Mouse (Mus musculus): ENCODE measurements around the gene Tmem246. TPM values are rescaled to one million over a fixed set of nuclear protein-coding genes. Genes with fewer than 3 reads are reported as not detected.

Tmem246 gene
- polyA plus RNA-seq, 1 experiment from 2014 or later = 12.0 TPM

DNA sequence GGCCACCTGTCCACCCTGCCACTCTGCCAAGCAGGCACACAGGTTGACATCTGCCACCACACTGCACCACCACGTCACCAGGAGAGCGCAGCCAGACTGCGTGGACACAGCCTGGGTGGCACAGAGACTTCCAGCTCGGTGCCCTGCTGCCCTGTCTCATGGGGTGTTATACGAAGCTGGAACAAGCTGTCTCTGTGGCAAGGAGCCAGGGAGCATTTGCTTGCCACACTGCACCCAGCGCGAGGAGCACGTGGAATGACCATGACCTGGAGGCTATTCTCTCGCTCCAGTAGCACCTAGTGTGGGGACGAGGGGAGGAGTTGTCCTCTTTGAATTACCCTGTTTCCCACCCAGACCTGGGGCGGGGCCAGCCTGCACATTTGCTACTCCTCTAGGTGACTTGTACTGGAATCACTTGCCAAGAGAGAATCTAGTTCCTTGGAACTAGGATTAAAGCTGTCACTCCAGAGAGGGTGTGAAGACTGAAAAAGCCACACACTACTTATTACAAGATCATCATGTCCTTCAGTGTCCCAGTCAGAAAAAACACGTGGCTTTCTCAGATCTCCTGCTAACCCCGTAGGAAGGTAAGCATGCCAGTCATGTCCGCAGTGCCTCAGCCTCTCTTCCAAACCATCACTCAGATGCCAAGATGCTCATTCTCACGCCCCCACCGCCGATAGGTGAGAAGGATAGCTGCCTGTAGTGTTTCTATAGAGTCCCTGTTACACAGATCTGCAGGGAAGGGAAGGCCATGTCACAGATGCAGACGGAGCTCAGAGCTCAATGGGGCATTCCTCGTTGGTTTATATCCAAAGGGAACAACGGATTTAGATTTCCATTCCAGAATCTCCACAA lies 37.5 kb downstream of the Tmem246 start:
- 78% methylated on average over 20 of the region's 20 CpGs for WGBS
- Histone ChIP-seq H3K27ac (replicated peaks) (no peak overlapping the region), H3K36me3 (replicated peaks) (no peaks in the 10 kb centered on the region), H3K4me1 (no peaks in the 10 kb centered on the region), H3K4me3 (no peak overlapping the region), H3K9me3 (no peaks in the 10 kb centered on the region), H3K27me3 (replicated peaks; ENCODE audit: low read depth, poor library complexity, severe bottlenecking) (no peaks in the 10 kb centered on the region)
- DNase-seq (ENCODE audit: low spot score) = no peak

DNA sequence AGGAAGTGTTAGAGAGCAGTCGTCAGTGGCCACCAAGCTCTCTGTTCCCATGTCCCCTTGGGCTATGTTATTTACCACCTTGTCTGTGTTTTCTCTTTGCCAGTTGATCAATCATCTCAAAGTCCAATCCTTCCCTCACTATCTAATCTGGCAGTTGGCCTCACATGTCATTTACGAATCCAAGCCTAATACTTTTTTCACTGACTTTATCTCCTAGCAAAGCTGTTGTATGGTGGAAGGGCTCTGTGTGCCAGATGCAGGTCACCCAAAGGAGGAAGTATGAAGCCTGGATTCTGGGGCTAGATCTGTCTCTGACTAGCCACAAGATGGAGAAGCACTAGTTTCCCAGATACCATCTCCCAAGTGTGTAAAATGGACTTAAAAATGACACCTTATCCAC lies 39.5 kb downstream of the Tmem246 start:
- 79% methylated on average over 2 of the region's 2 CpGs for WGBS
- no peaks in the 10 kb centered on the region for H3K27me3 ChIP-seq (replicated peaks; ENCODE audit: low read depth, poor library complexity, severe bottlenecking)
- H3K36me3 ChIP-seq (replicated peaks) = no peaks in the 10 kb centered on the region
- H3K4me1 ChIP-seq = no peaks in the 10 kb centered on the region
- no peak for DNase-seq (ENCODE audit: low spot score)
- H3K4me3 ChIP-seq = no peak overlapping the region
- H3K9me3 ChIP-seq = no peaks in the 10 kb centered on the region
- H3K27ac ChIP-seq (replicated peaks) = no peak overlapping the region

DNA sequence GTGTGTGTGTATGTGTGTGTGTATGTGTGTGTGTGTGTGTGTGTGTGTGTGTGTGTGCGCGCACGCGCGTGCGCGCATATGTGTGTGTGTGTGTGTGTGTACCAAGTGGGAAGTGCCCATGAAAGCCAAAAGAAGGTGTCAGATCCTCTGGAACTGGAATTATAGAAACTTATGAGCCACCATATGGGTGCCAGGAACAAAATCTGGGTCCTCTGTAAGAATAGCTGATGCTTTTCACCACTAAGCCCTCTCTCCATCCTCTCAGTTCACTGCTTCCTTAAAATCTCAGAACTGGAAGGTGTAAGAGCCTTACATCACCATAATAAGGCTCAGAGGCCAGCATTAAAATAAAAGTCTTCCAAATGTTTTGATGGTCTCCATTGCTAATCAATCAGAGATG lies 40.3 kb downstream of the Tmem246 start:
- Histone ChIP-seq H3K27me3 (replicated peaks; ENCODE audit: low read depth, poor library complexity, severe bottlenecking) (no peaks in the 10 kb centered on the region), H3K9me3 (no peaks in the 10 kb centered on the region), H3K27ac (replicated peaks) (no peak overlapping the region), H3K4me1 (no peaks in the 10 kb centered on the region), H3K4me3 (no peak overlapping the region), H3K36me3 (replicated peaks) (no peaks in the 10 kb centered on the region)
- no peak for DNase-seq (ENCODE audit: low spot score)
- 99% methylated on average over 7 of the region's 7 CpGs for WGBS

DNA sequence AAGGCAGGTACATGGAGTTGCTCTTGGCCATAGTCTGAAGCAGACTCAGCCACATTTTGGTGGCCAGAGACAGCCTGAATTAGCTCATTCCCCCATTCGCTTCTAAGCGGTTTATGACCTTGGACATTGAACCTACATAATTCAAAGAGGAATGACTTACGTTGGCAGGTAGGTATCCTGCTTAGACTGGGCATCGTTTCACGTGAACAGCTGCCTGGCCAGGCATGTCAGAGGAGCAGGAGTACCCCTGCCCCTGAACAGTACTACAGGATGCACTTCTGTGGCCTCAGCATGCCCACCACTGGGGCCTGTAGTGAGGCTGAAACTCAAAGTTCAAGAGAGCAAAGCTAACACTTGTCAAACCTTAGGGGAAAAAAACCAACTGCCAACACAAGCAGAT lies 44.3 kb downstream of the Tmem246 start:
- Histone ChIP-seq H3K27ac (replicated peaks) (no peak overlapping the region), H3K4me1 (no peaks in the 10 kb centered on the region), H3K9me3 (no peaks in the 10 kb centered on the region), H3K4me3 (no peak overlapping the region), H3K27me3 (replicated peaks; ENCODE audit: low read depth, poor library complexity, severe bottlenecking) (no peaks in the 10 kb centered on the region), H3K36me3 (replicated peaks) (no peaks in the 10 kb centered on the region)
- 91% methylated on average over 5 of the region's 5 CpGs for WGBS
- no peak for DNase-seq (ENCODE audit: low spot score)

DNA sequence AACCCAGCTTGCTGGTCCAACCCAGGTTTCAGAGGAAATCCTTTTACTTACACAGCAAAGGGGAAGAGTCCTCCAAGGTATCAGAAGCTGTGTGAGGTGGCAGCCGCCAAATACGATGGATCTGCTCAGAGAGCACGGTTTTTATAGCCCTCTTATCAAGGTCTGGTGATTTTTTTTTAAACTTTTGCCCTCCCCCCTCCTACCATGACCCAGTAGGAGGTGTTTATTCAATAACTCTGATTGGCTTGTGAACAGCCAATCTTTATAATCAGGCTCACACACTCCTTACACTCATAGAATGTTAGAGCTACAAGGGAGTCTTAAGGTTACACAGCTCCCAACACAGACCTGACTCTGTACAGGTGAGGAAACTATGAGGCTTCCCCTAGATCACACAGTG lies 48.3 kb downstream of the Tmem246 start, which contains the start of gene Aldob:
TSS of gene Aldob (minus strand) at position 164 of the 400 bp plus-strand sequence.
- no peaks in the 10 kb centered on the region for H3K9me3 ChIP-seq
- no peak within 1 kb of the TSS for H3K4me3 ChIP-seq
- WGBS = 73% methylated on average over 3 of the region's 3 CpGs
- no peak for DNase-seq (ENCODE audit: low spot score)
- H3K27ac ChIP-seq (replicated peaks) = no peak within 1 kb of the TSS
- no peaks in the 10 kb centered on the region for H3K36me3 ChIP-seq (replicated peaks)
- H3K4me1 ChIP-seq = no peaks in the 10 kb centered on the region
- no peaks in the 10 kb centered on the region for H3K27me3 ChIP-seq (replicated peaks; ENCODE audit: low read depth, poor library complexity, severe bottlenecking)

DNA sequence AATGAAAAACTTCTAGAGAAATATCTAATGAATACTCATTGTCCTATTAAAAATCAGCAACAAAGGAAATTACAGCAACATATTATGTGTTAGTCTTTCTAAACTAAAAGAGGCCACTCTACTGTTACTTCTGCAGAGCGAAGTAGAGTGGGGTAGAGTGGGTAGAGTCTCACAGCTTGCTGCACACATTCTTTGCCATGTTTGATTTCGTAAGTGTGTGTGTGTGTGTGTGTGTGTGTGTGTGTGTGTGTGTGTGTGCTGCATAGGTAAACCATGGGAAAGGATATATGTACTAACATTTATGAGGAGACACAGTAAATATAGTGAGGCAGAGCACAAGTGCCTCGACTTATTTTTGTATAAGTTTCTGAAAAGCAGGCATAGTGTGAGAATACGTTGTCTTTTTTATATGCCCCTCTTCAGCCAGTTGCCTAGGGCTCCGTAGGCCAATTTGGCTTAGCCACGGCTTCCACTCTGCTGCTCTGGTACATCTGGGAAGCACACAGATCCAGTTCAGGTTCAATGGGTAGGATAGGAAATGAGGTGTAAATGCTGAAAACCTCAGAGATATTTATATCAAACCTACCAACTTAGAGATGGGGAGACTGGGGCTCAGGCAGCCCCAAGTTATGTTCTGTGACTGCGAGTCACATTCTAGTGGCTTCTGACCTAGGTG lies 50.0 kb downstream of the Tmem246 start:
- 88% methylated on average over 7 of the region's 7 CpGs for WGBS
- Histone ChIP-seq H3K27me3 (replicated peaks; ENCODE audit: low read depth, poor library complexity, severe bottlenecking) (no peaks in the 10 kb centered on the region), H3K4me3 (no peak overlapping the region), H3K4me1 (no peaks in the 10 kb centered on the region), H3K27ac (replicated peaks) (no peak overlapping the region), H3K9me3 (no peaks in the 10 kb centered on the region), H3K36me3 (replicated peaks) (no peaks in the 10 kb centered on the region)
- DNase-seq (ENCODE audit: low spot score) = no peak

DNA sequence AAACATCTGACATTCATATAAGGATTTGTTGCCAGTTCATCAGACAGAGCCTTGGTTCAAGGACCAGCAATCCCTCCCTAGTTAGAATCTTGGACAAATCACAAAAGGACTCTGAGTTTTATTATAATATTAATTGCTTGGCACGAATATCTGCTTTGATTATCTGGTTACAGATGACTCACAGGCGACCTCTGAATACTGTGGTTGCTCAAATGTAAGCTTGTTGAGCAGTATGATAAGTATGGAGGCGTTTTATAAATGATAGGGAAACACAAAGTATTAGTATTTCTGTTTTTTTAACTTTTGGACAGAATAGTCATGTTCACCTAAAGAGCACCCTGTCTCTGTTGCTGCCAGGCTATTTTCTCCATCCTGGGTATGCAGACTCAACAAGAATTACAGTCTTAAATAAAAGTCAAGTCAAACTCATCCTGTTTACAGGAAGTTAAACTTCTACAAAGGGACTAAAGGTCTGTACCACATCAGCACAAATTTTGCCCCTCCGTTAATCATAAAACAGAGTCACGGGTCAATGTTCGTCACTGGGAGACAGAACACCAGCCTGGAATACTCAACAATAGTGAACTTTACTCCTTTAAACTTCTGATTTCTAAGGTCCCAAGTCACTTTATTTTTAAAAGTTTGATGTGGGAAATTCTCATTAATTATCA lies 50.7 kb downstream of the Tmem246 start:
- H3K9me3 ChIP-seq = no peaks in the 10 kb centered on the region
- no peak overlapping the region for H3K4me3 ChIP-seq
- DNase-seq (ENCODE audit: low spot score) = no peak
- no peaks in the 10 kb centered on the region for H3K27me3 ChIP-seq (replicated peaks; ENCODE audit: low read depth, poor library complexity, severe bottlenecking)
- no peak overlapping the region for H3K27ac ChIP-seq (replicated peaks)
- H3K36me3 ChIP-seq (replicated peaks) = no peaks in the 10 kb centered on the region
- WGBS = 78% methylated on average over 6 of the region's 6 CpGs
- H3K4me1 ChIP-seq = no peaks in the 10 kb centered on the region

DNA sequence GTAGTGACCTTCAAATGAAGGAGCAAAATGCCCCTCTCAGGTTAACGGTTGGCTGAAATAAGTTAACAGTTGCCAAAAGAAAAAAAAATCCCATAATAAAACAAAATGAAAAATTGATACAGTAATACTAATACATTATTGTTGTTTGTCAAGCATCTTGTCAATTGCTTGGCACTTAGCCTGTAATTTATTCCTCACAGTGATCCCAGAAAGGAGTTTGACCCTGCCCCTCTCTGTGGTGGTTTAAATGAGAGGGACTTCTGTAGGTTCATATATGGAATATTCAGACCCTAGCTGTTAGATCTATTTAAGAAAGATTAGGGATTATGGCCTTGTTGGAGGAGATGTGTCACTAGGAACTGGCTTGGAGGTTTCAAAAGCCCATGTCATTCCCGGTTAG lies 51.6 kb downstream of the Tmem246 start:
- Histone ChIP-seq H3K27me3 (replicated peaks; ENCODE audit: low read depth, poor library complexity, severe bottlenecking) (no peaks in the 10 kb centered on the region), H3K4me1 (no peaks in the 10 kb centered on the region), H3K9me3 (no peaks in the 10 kb centered on the region), H3K27ac (replicated peaks) (no peak overlapping the region), H3K4me3 (no peak overlapping the region), H3K36me3 (replicated peaks) (no peaks in the 10 kb centered on the region)
- 83% methylated on average over 2 of the region's 2 CpGs for WGBS
- no peak for DNase-seq (ENCODE audit: low spot score)

DNA sequence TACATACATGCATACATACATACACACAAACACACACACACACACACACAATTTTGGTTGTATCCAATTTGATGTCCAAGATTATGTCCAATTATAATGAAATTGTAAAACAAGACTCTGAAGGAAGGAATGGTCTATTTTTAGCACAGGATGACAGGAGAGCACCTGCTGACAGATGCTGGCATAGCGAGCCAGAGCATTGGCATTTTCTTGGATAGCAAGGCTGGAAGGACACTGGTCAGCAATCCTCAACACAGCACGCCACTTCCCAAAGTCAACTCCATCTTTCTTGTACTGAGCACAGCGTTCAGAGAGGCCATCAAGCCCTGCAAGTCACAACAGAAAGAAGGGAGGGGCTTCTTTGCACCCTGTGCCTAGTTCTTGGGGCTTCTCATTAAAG lies 56.7 kb downstream of the Tmem246 start:
- WGBS = 77% methylated on average over 3 of the region's 3 CpGs
- H3K4me3 ChIP-seq = no peak overlapping the region

DNA sequence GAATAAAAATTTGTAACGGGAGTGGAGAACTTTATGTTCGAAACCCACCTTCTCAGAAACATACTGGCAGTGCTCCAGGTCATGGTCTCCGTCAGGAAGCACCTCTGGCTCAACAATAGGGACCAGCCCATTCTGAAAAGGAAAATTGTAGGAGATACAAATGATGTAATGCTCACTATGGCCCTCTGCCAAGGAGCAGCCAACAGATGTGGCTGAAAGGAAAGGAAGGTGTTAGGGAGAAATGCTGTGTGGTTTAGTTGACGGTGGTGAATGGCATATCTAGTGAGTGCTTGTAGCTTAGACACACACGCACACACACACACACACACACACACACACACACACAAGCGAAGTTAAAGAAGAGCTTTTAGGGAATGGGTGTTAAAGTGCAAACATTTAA lies 58.0 kb downstream of the Tmem246 start:
- Histone ChIP-seq H3K4me1 (no peaks in the 10 kb centered on the region), H3K4me3 (no peak overlapping the region), H3K9me3 (no peaks in the 10 kb centered on the region), H3K36me3 (replicated peaks) (no peaks in the 10 kb centered on the region), H3K27ac (replicated peaks) (no peak overlapping the region), H3K27me3 (replicated peaks; ENCODE audit: low read depth, poor library complexity, severe bottlenecking) (no peaks in the 10 kb centered on the region)
- WGBS = 83% methylated on average over 6 of the region's 6 CpGs
- no peak for DNase-seq (ENCODE audit: low spot score)

More for the DNA sequence above, 56.7 kb downstream of the Tmem246 start:
- H3K27me3 ChIP-seq (replicated peaks; ENCODE audit: low read depth, poor library complexity, severe bottlenecking) = no peaks in the 10 kb centered on the region
- H3K9me3 ChIP-seq = no peaks in the 10 kb centered on the region
- no peak overlapping the region for H3K27ac ChIP-seq (replicated peaks)
- H3K36me3 ChIP-seq (replicated peaks) = no peaks in the 10 kb centered on the region
- DNase-seq (ENCODE audit: low spot score) = no peak
- H3K4me1 ChIP-seq = no peaks in the 10 kb centered on the region

DNA sequence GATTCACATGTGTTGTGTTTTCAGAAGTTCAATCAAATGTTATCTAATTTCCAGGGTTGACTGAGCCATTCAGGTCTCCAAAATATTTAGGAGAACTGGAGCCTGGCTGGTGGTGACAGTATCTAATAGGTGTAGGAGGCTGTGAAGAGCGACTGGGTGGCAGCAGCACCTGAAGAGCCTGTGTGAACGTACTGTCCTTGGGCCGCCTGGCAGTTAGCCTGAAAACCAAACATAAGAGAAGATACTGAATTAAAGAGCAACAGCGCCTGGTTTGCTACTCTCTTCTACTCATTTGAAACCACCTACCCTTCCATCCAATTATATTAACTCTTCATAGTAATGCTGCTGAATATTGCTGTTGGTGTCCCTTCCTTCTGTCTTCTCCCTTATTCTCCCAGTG lies 61.0 kb downstream of the Tmem246 start:
- 81% methylated on average over 4 of the region's 4 CpGs for WGBS
- H3K4me1 ChIP-seq = no peaks in the 10 kb centered on the region

DNA sequence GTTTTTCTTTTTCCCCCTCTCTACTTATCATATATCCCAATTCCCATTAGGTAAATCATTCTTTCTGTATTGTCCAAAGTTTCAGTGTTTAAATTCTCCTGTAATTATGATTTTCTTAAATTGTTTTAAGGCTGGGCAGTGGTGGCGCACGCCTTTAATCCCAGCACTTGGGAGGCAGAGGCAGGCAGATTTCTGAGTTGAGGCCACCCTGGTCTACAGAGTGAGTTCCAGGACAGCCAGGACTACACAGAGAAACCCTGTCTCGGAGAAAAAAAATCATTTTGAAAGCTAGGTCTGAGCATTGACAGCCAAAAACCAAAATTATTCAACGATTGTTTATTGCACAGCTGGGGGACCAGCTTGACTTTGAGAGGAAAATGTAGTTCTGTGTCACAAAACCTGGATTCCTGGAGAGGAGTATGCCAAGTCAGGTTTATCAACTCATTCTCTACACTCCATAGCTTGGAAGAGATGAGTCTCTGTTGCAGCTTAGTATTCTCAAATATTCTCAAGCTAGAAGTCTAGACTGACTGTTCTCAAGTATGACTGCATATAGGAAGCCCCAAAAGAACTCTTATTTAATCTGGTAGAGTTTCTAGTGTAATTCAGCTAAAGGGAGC lies 61.9 kb downstream of the Tmem246 start:
- Histone ChIP-seq H3K27ac (replicated peaks) (no peak overlapping the region), H3K27me3 (replicated peaks; ENCODE audit: low read depth, poor library complexity, severe bottlenecking) (no peaks in the 10 kb centered on the region)

More for the DNA sequence above, 61.0 kb downstream of the Tmem246 start:
- DNase-seq (ENCODE audit: low spot score) = no peak
- Histone ChIP-seq H3K27me3 (replicated peaks; ENCODE audit: low read depth, poor library complexity, severe bottlenecking) (no peaks in the 10 kb centered on the region), H3K9me3 (no peaks in the 10 kb centered on the region), H3K27ac (replicated peaks) (no peak overlapping the region), H3K4me3 (no peak overlapping the region), H3K36me3 (replicated peaks) (peaks cover 14% of the 10 kb centered on the region)

More for the DNA sequence above, 61.9 kb downstream of the Tmem246 start:
- Histone ChIP-seq H3K9me3 (no peaks in the 10 kb centered on the region), H3K4me3 (no peak overlapping the region), H3K4me1 (no peaks in the 10 kb centered on the region), H3K36me3 (replicated peaks) (peaks cover 22% of the 10 kb centered on the region)
- WGBS = 91% methylated on average over 4 of the region's 4 CpGs
- DNase-seq (ENCODE audit: low spot score) = no peak
